Mouse (Mus musculus) bone marrow, adult 2 months (tissue): ENCODE results near the gene Asb1.

Source experiments
- CTCF ChIP-seq: fragments of 200-500 bp; IDR thresholded peaks from 2 replicates; pipeline ENCODE4 v1.5.1; 2011; ENCODE audit warnings: low read length, control low read depth; ENCODE audit not compliant: control insufficient read depth, insufficient read depth
- POLR2A ChIP-seq: fragments of 200-500 bp; IDR thresholded peaks from 2 replicates; pipeline ENCODE4 v1.6.1; 2011; ENCODE audit warnings: low read depth, mild to moderate bottlenecking, control low read depth, low read length, borderline replicate concordance; ENCODE audit not compliant: control insufficient read depth

DNA sequence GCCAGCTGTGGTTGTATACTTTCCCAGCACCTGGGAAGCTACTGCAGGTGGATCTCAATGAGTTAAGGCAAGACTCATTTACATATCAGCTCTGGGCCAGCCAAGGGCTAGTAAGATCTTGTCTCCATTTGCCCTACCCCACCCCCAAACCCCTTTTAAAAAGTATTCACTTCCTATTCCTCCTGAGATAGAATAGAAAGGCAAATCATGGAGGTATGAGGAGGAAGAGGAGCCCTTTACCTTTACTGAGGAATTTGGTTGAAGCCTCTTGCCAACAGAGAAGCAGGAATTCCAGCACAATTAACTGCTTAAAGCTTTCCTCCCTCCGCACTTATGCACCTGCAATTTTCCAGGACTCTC lies 1.8 kb upstream of the Asb1 start:
- TF ChIP-seq POLR2A: no peak
- TF ChIP-seq CTCF: no peak
